Mouse (Mus musculus) neural tube, embryonic 11.5 days (tissue): Measurements from ENCODE around the gene Cux2. TPM values are rescaled to one million over a fixed set of nuclear protein-coding genes. Genes with fewer than 3 reads are reported as not detected.

Experiments
- ATAC-seq: fragments of 200-750 bp; cut with Nextera tagmentation; 2 replicates; pipeline ENCODE4 v1.8.0; 2017; ENCODE audit warnings: moderate number of reproducible peaks, mild to moderate bottlenecking, moderate TSS enrichment, moderate library complexity; ENCODE audit not compliant: insufficient read depth, low FRiP score, low TSS enrichment
- DNase-seq: peaks from one replicate; pipeline ENCODE4 v3.0.0-alpha.2; 2015; ENCODE audit warnings: low spot score
- H3K27ac ChIP-seq: fragments of 300-500 bp; sonication (generic); 2 replicates; pipeline ENCODE4 v1.5.1; 2014; ENCODE audit warnings: low read depth, mild to moderate bottlenecking, low read length
- H3K27me3 ChIP-seq: fragments of 300-500 bp; sonication (generic); 2 replicates; pipeline ENCODE4 v1.6.1; 2014; ENCODE audit warnings: mild to moderate bottlenecking, low read length, mixed read lengths; ENCODE audit not compliant: control insufficient read depth, insufficient read depth
- H3K36me3 ChIP-seq: fragments of 300-500 bp; sonication (generic); 2 replicates; pipeline ENCODE4 v1.6.1; 2014; ENCODE audit warnings: mild to moderate bottlenecking, low read length, moderate library complexity, mixed read lengths; ENCODE audit not compliant: control insufficient read depth, insufficient read depth
- H3K4me1 ChIP-seq: fragments of 300-500 bp; sonication (generic); 2 replicates; pipeline ENCODE4 v1.6.1; 2014; ENCODE audit warnings: low read length, mixed read lengths; ENCODE audit not compliant: control insufficient read depth, insufficient read depth
- H3K4me2 ChIP-seq: fragments of 300-500 bp; sonication (generic); 2 replicates; pipeline ENCODE4 v1.6.1; 2014; ENCODE audit warnings: low read depth, mild to moderate bottlenecking, moderate library complexity
- H3K4me3 ChIP-seq: fragments of 300-500 bp; sonication (generic); 2 replicates; pipeline ENCODE4 v1.5.1; 2014; ENCODE audit warnings: low read depth, low read length
- H3K9ac ChIP-seq: fragments of 300-500 bp; sonication (generic); 2 replicates; pipeline ENCODE4 v1.6.1; 2014; ENCODE audit warnings: mild to moderate bottlenecking, low read length
- H3K9me3 ChIP-seq: fragments of 300-500 bp; sonication (generic); 2 replicates; pipeline ENCODE4 v1.6.1; 2016; ENCODE audit warnings: low read length; ENCODE audit not compliant: control insufficient read depth
- WGBS: fragments of 180-500 bp; shearing (Covaris S2); extraction: QIAGEN DNeasy Blood & Tissue Kit; methylation state at CpG from one replicate; pipeline ENCODE4 v1.1.7; 2014; 5-methylcytosine and 5-hydroxymethylcytosine counted together
- polyA plus RNA-seq: library from polyadenylated mRNA; unstranded; fragments of >200 nt; fragmentation: Nextera tagmentation; extraction: Ambion mirVana; gene quantifications from 2 replicates; pipeline ENCODE4 v1.2.1, GENCODE M21; 2014

Gene Cux2
- 12.7 and 16.2 TPM in 2 replicates for polyA plus RNA-seq

DNA sequence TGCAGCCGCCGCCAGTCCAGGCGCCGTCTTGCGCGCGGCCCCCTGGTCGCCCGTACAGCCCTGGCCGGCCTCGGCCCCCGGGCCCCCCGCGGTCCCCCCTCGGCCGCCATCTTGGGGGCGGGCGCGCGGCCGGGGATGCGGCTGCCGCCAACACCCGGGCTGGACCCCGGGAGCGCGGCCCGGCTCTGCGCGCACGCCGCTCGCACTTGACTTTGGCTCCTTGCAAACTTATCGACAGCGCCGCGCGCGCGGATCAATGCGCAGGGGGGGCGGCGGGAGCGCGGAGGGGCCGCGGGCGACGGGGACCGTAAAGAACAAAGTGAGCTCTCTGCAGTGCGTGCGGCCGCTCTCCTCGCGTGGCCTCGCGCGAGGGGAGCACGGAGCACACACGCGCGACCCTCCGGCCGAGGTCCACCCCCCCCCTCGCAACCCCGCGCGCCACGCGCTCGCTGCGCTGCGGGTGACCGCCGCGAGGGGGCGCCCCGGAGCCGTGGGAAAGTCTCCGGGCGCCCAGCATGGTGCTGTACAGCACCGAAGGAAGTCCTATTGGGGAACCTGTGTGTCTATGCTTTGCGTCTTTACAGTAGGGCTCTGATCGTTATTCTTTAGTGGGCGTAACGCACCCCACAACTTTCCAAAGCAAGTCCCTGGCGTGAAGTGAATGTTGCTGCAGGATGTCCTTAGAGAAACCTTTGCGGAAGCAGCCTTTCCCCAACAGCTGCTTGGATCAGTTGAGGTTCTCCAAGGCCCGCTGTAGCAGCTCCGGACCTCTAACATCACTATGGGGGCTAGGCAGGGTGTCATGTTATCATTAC, at the start of gene Cux2:
Cux2 (minus strand) TSS at position 86 of the 815 bp plus-strand sequence.
- Histone ChIP-seq H3K27me3 (peaks cover 20% of the 10 kb centered on the region), H3K4me2 (peak within 1 kb of the TSS; percentile 73), H3K9me3 (no peaks in the 10 kb centered on the region), H3K4me1 (peaks cover 28% of the 10 kb centered on the region), H3K27ac (peak within 1 kb of the TSS; percentile 91), H3K9ac (peak within 1 kb of the TSS; percentile 90), H3K4me3 (peak within 1 kb of the TSS; percentile 79), H3K36me3 (no peaks in the 10 kb centered on the region)
- under 1% methylated on average over 74 of the region's 90 CpGs for WGBS
- peak; percentile 61 for ATAC-seq
- DNase-seq: peak; percentile 91

DNA sequence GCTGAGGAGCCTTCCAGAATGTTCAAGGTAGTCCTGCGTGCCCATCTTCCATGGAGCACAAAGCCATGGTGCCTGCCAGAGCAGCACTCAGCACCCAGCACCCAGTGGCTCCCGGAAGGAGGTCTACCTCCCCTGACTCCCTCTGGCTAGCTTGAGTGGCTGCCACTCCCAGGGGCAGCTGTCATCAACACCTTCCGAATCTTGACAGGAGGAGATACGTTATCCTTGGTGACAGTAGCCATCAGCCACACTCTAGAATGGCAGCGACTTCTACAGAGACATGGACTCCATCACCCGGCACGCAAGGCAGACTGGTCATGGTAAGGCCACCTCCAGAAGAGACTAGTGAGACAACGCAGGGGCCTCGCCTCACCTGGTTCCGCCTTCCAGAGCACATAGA, 44.5 kb upstream of the Cux2 start:
- ATAC-seq: no peak
- no peak overlapping the region for H3K4me3 ChIP-seq

DNA sequence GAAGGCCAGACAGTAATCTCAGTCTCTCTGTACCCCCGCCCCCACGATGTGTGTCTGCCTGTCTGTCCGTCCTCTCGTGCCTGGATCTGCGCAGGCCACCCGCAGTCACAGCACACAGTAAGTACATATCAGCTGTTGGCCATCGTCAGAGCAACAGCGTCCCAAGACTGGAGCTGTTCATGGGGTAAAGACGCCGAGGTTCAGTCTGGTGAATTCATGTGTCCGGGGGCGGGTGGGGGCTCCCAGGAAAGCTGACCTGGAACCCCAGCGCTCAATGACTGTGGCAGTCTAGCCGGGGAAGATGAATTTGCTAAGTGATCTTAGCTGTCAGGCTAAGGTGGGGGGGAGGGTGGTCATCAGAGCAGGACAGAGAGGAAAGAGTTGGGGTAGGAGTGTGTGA, 43.8 kb upstream of the Cux2 start:
- Histone ChIP-seq H3K4me3 (no peak overlapping the region), H3K9ac (no peak overlapping the region), H3K27me3 (no peaks in the 10 kb centered on the region), H3K27ac (no peak overlapping the region), H3K9me3 (no peaks in the 10 kb centered on the region), H3K4me1 (no peaks in the 10 kb centered on the region), H3K36me3 (no peaks in the 10 kb centered on the region), H3K4me2 (no peak overlapping the region)
- ATAC-seq (no peak), DNase-seq (no peak)
- 85% methylated on average over 14 of the region's 14 CpGs for WGBS

More for the DNA sequence above, 44.5 kb upstream of the Cux2 start:
- H3K4me2 ChIP-seq: no peak overlapping the region
- no peaks in the 10 kb centered on the region for H3K27me3 ChIP-seq
- H3K27ac ChIP-seq: no peak overlapping the region
- H3K9ac ChIP-seq: no peak overlapping the region
- DNase-seq: no peak
- H3K36me3 ChIP-seq: no peaks in the 10 kb centered on the region
- no peaks in the 10 kb centered on the region for H3K4me1 ChIP-seq
- H3K9me3 ChIP-seq: no peaks in the 10 kb centered on the region
- 91% methylated on average over 10 of the region's 10 CpGs for whole genome bisulfite sequencing

DNA sequence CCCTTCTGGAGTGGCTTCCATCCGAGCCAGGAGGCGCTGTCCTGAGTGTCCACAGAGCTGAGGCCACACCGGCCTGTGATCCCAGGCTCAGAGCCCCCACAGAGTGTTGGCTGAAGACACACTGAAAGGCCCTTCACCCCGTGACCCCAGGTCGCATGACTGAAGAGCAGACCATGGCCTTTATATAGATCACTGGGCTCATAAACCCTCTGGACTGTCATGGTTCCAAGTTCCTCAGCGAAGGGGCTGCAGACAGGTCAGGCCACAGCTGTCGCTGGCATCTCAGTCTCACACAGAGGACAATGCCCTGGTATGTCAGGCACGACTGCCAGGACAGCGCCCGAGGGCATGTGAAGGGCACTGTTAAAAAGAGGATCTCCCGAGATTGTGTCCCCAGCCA, 42.9 kb upstream of the Cux2 start:
- Histone ChIP-seq H3K4me1 (no peaks in the 10 kb centered on the region), H3K4me3 (no peak overlapping the region), H3K36me3 (no peaks in the 10 kb centered on the region), H3K9me3 (no peaks in the 10 kb centered on the region), H3K27me3 (no peaks in the 10 kb centered on the region), H3K9ac (no peak overlapping the region), H3K27ac (no peak overlapping the region), H3K4me2 (no peak overlapping the region)
- WGBS: 52% methylated on average over 11 of the region's 11 CpGs
- no peak for ATAC-seq
- no peak for DNase-seq

DNA sequence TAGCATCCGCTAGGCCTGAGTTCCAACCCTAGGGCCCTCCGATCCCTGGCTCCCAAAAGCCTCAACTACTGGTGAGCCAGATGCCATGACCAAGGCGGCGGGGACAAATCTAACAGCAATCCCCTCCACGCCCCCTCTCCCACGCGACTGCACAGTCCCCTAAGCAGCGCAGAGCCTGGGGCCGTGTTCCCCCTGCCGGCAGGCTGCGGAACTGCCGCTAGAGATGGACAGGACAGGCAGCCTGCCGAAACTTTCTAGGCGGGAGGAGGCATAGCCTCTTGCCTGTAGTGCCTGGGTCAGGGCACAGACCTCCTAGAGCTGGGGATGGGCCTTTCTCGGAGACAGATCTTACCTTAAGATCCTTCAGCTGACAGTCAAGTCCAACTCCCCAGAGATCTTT, 41.2 kb upstream of the Cux2 start:
- H3K9ac ChIP-seq: no peak overlapping the region
- H3K36me3 ChIP-seq: no peaks in the 10 kb centered on the region
- no peaks in the 10 kb centered on the region for H3K4me1 ChIP-seq
- no peak overlapping the region for H3K4me3 ChIP-seq
- 11% methylated on average over 15 of the region's 15 CpGs for WGBS
- DNase-seq (peak; percentile 81), ATAC-seq (no peak)
- no peaks in the 10 kb centered on the region for H3K27me3 ChIP-seq
- no peaks in the 10 kb centered on the region for H3K9me3 ChIP-seq
- no peak overlapping the region for H3K27ac ChIP-seq
- H3K4me2 ChIP-seq: no peak overlapping the region

DNA sequence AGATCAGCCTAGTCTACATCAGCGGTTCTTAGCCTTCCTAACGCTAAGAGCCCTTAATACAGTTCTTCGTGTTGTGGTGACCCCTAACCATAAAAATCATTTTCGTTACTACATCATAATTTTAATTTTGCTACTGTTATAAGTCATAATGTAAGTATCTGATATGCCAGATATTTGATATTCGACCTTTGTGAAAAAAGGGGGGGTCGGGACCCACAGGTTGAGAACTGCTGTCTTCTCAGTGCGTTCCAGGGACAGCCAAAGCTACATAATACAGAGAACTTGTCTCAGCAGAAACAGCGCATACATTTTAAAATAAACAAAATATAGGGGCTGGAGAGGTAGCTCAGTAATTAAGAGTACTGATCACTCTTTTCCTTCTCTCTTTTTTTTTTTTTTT, 39.8 kb upstream of the Cux2 start:
- Histone ChIP-seq H3K9ac (no peak overlapping the region), H3K36me3 (no peaks in the 10 kb centered on the region), H3K4me1 (no peaks in the 10 kb centered on the region), H3K4me3 (no peak overlapping the region), H3K27me3 (no peaks in the 10 kb centered on the region), H3K4me2 (no peak overlapping the region), H3K27ac (no peak overlapping the region), H3K9me3 (no peaks in the 10 kb centered on the region)
- ATAC-seq (no peak), DNase-seq (no peak)
- WGBS: 83% methylated on average over 8 of the region's 8 CpGs

DNA sequence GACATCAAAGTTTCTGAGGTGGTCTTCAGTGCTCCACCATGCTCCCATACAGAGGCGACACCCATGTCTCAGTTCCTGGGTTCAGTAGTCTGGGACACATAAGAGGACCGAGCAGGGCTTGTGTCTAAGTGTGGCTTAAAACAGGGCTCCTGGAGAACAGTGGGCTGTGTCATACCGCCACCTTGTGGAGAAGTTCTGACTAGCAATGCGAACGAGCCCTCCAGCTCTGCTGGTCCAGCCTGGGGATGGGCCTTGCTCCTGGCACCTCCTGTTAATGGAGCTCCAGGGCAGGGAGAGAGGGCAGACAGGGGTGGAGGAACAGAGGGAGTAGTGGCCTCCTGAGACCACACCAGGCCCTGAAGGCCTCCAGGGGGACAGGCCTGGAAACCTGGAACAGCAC, 39.0 kb upstream of the Cux2 start:
- no peaks in the 10 kb centered on the region for H3K36me3 ChIP-seq
- no peaks in the 10 kb centered on the region for H3K4me1 ChIP-seq
- ATAC-seq (peak; percentile 20; the same call in 1 of the 2 replicates), DNase-seq (peak; percentile 89)
- H3K4me2 ChIP-seq: no peak overlapping the region
- no peaks in the 10 kb centered on the region for H3K27me3 ChIP-seq
- 5% methylated on average over 5 of the region's 5 CpGs for WGBS
- H3K27ac ChIP-seq: no peak overlapping the region
- H3K4me3 ChIP-seq: no peak overlapping the region
- H3K9me3 ChIP-seq: no peaks in the 10 kb centered on the region
- H3K9ac ChIP-seq: no peak overlapping the region

DNA sequence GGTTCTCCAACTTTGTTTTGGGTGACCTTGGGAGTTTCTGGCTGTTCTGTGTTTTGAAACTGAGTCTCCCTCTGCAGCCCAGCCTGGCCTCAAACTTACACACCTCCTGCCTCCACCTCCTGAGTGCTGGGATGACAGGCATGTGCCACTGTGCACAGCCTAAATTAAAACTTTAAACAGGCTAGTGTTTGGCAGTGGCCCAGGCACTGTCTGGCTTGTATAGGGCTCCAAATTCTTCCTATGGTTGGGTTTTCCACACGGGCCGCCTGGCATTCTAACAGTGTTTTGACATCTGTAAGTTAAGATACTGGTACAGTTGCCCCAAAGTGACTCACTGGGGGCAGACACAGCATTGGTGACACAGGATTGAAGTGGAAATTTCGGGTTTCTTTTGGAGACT, 36.2 kb upstream of the Cux2 start:
- Histone ChIP-seq H3K36me3 (no peaks in the 10 kb centered on the region), H3K4me3 (no peak overlapping the region), H3K27ac (no peak overlapping the region), H3K4me1 (no peaks in the 10 kb centered on the region), H3K9ac (no peak overlapping the region), H3K27me3 (no peaks in the 10 kb centered on the region), H3K9me3 (no peaks in the 10 kb centered on the region), H3K4me2 (no peak overlapping the region)
- DNase-seq (no peak), ATAC-seq (no peak)
- WGBS: 69% methylated on average over 3 of the region's 3 CpGs

DNA sequence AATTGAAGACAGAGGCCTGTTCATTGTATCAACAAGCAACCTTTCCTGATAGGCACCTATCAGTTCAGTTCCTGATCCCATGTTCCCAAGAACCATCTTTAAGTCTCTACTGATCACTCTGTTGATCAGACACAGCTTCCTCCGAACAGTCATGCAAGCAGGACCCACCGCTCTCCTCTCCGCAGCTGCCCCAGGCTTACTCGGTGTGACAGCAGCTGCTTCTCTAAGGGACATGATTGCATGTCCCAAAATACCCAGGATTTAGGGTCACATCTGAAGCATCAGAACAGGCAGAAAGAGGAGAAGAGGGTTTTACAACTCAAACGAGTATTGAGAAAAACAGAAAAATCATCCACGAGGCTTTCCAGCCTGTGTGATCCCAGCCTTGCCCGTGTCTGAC, 35.4 kb upstream of the Cux2 start:
- no peaks in the 10 kb centered on the region for H3K4me1 ChIP-seq
- 83% methylated on average over 7 of the region's 7 CpGs for WGBS
- H3K27ac ChIP-seq: no peak overlapping the region
- no peak overlapping the region for H3K4me3 ChIP-seq
- H3K4me2 ChIP-seq: no peak overlapping the region
- ATAC-seq (no peak), DNase-seq (no peak)
- H3K9me3 ChIP-seq: no peaks in the 10 kb centered on the region
- H3K9ac ChIP-seq: no peak overlapping the region
- no peaks in the 10 kb centered on the region for H3K27me3 ChIP-seq
- H3K36me3 ChIP-seq: no peaks in the 10 kb centered on the region
